Mouse (Mus musculus): Measurements from ENCODE around the gene Tgfbi.
A peak's percentile ranks its signal among the peaks of the same experiment; 100 is the strongest.

The Tgfbi gene

DNA sequence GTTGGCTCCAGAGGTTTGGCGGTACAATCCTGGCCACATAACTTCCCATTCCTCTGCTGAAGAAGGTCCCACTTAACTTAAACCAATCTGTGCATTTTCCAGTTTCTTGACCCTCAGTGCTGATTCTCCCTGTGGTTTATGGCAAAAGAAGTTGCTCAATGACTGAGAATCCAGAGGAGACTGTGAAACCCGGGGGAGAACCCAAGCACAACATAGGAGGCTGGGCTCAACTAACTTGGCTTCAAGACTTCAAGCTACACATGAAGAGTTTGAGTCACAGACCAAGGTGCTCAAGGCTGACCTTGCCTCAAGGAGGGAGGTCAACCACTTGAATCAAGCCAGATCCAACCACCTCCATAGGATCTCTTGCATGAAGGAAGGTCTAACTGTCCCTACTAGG is 9.8 kb upstream of the Tgfbi start:
- no peak for DNase-seq

DNA sequence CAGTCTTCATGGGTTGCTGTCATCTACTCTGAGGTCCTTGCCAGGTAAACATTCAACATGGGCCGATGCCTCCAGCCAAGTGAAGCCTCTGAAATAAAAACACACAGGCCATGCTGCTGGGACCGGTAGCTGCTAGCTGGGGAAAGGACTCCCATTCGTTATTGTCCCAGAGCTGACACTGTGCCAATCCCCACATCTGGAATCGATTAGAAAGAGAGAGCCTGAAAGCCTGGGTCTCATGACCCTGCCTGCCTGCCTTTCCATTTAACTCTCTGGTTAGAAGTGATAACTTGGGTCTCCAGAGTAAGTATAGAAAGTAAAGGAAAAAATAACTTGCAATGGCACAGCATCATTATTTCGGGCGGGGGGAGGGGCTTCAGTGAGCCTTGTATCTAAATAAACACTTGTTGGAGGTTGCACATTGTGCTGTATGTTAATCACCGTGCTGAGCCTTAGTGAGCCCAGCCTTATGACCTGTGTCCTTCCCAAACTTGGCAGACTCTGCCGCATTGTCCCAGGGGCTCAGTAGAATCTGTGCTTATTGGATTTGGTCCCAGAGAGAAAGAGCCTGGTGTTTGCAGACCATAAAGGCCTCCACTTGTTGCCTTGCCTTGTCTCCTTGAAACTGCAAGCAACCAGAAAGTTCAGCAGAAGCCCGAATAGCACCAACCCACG is 9.0 kb upstream of the Tgfbi start:
- peak; percentile 26 to 37 for DNase-seq

DNA sequence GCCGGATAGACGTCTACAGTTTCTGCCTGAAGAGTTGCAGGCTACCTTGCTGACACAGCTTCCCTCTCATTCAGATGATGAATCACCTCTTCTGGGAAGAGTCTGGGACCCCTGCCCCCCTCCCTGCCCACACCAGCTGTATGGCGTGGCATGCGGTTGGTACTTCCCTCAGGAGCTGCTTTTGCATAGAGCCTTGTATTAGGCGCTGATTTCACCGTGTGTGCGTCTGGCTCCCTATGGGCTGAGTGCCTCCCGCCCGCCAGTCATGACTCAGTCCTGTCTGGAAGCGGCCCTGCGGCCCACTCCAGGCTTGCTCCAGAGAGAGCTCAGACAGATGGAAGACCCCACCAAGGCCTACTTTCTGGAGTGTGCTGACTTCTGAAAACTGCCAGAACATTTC is 8.1 kb upstream of the Tgfbi start:
- DNase-seq = no peak

GRCm38 (mm10) chr13:56605503-56605902 is 3.8 kb upstream of the Tgfbi start:
- DNase-seq = peak; percentile 81 to 83

DNA sequence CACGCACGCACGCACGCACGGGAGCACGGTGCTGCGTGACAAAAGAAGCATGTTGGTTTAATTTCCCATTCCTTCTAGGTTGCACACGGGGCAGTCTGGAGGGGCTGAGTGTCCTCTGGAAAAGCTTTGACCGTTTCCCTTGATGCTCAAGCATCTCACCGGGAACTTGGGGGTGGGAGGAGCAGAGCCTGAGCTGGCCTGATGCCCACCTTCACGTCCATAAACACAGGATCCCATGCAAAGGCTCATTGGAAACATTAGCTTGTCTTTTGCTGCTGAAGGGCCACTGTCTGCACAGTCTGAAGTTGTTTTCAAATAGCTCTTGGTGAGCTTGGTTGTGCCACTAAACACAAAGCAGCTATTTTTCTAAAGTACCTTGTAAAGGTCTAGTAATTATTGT is 2.6 kb upstream of the Tgfbi start:
- no peak for DNase-seq

GRCm38 (mm10) chr13:56607225-56607624 is 2.1 kb upstream of the Tgfbi start:
- DNase-seq = no peak

DNA sequence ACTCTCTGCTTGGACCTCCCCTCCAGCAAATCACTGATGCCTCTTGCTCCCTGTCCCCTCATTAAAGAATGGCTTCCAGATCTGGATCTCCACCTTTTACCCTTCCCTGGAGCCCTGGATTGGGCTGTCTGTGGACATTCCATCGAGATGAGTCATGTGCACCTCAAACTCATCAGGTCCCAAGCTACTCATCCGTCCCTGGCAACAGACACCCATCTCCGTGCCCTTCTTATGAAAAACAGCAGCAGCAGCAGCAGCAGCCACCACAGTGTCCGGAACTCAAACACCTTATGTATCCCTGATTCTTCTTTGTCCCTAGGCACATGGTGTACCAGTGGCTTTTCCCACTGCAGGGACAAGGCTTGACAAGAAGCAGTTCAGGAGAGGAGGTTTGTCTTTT is 1.5 kb upstream of the Tgfbi start:
- DNase-seq = no peak

- DNase-seq = no peak
Observed at GRCm38 (mm10) chr13:56611129-56611528, 1.8 kb downstream of the Tgfbi start.

- no peak for DNase-seq
Observed at GRCm38 (mm10) chr13:56611741-56612140, 2.4 kb downstream of the Tgfbi start.

- DNase-seq = no peak
Observed at GRCm38 (mm10) chr13:56612331-56612730, 3.0 kb downstream of the Tgfbi start.

GRCm38 (mm10) chr13:56613366-56613998 is 4.2 kb downstream of the Tgfbi start:
- DNase-seq = no peak

DNA sequence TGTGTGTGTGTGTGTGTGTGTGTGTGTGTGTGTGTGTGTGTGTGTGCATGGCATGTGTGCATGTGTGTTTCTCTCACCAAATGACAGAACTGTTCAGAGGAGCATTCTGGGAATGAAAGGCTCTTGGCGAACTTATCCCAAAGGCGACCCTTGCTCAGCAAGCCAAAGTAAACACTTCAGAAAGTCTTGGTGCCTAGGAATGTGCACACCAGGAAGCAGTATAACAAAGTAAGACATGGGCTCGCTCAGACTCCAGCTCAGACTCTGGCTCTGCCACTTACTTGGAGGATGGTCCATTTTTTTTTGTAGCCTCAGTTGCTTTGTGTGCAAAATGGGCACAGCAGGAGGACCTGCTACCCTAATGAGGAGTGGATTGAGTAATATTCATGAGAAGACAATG is 5.4 kb downstream of the Tgfbi start:
- DNase-seq = no peak

- DNase-seq = no peak
Observed at GRCm38 (mm10) chr13:56615223-56615622, 5.9 kb downstream of the Tgfbi start.

GRCm38 (mm10) chr13:56615864-56616263 is 6.5 kb downstream of the Tgfbi start:
- peak; percentile 30 to 54 for DNase-seq

DNA sequence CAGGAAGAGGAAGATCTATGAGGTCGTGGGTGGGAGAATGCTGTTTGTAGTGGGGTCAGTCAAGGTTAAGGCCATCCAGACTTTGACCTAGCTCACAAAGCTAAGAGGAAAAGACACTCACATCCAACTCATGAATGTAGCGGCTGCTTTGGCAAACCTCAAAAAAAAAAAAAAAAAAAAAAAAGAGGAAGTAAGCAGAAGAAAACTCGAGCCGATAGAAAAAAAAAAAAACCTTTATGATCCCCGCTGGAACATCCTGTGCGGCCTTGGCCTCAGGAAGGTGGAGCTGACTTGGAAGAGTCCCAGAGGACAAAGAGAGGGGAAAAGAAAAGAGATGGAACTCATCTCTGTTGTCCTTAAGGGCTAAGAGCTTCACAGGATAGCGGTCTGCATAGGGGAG is 7.1 kb downstream of the Tgfbi start:
- no peak for DNase-seq

- peak in 1 of 2 experiments; percentile 23 for DNase-seq
Observed at GRCm38 (mm10) chr13:56617197-56617596, 7.9 kb downstream of the Tgfbi start.

GRCm38 (mm10) chr13:56622201-56622757 is 13.0 kb downstream of the Tgfbi start:
- DNase-seq = no peak

GRCm38 (mm10) chr13:56626524-56626923 is 17.2 kb downstream of the Tgfbi start:
- DNase-seq = no peak

GRCm38 (mm10) chr13:56630081-56630480 is 20.8 kb downstream of the Tgfbi start:
- no peak for DNase-seq

- DNase-seq = no peak
Observed at GRCm38 (mm10) chr13:56630552-56630951, 21.2 kb downstream of the Tgfbi start.

GRCm38 (mm10) chr13:56631332-56631731 is 22.0 kb downstream of the Tgfbi start:
- DNase-seq = no peak

DNA sequence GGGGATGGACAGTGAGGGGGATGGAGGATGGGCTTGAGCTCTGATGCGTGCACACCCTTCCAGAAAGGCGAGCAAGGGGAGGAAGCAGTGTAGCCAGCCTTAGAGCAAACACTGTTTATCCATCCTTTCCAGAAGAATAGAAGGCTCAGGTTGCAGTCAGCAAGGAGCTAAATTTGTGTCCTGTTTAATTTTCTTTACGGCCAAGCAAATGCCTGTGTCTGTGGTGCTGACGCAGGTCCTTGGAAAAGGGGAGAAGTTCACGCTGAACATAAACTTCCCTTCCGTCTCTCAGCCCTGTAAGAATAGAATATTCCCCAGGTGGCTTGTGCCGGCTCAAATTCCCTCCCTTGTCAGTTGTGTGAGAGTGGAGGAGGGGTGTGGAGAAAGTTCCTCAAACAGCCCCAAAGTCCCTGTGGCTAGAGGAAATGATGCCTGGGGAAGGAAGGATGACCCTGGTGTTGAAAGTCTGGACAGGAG is 24.9 kb downstream of the Tgfbi start:
- DNase-seq = no peak

- no peak for DNase-seq
Observed at GRCm38 (mm10) chr13:56634920-56635319, 25.6 kb downstream of the Tgfbi start.

DNA sequence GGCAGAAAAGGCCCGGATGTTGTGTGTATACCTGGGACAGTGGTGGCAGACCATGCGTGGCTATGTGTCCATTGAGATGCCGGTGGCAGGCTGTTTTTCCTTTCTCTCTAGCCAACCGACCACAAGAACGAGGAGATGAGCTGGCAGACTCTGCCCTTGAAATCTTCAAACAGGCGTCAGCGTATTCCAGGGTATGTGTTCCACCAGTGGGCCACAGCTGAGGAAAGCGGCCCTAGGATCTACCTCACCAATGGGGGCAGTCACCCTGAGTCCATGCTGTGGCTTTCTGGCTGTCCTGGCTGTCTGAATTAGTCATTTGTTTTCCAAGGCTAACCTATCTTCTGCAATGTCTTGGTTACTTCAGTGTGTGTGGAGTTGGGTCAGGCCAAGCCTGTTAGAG is 27.7 kb downstream of the Tgfbi start:
- DNase-seq = no peak
